Mouse (Mus musculus) liver, embryonic 16.5 days (tissue): Measurements from ENCODE around the gene Tbk1. TPM values are rescaled to one million over a fixed set of nuclear protein-coding genes. Genes with fewer than 3 reads are reported as not detected.

ENCODE experiments used
- ATAC-seq: fragments of 200-750 bp; cut with Nextera tagmentation; 2 replicates; pipeline ENCODE4 v1.8.0; 2017; ENCODE audit warnings: low read depth, mild to moderate bottlenecking, moderate number of reproducible peaks, moderate library complexity
- H3K27ac ChIP-seq: fragments of 300-500 bp; sonication (generic); 2 replicates; pipeline ENCODE4 v1.5.1; 2014; ENCODE audit warnings: mild to moderate bottlenecking, low read length
- H3K27me3 ChIP-seq: fragments of 300-500 bp; sonication (generic); 2 replicates; pipeline ENCODE4 v1.6.1; 2014; ENCODE audit warnings: low read depth, low read length, mixed read lengths; ENCODE audit not compliant: control insufficient read depth, insufficient read depth
- H3K36me3 ChIP-seq: fragments of 300-500 bp; sonication (generic); 2 replicates; pipeline ENCODE4 v1.6.1; 2014; ENCODE audit warnings: mild to moderate bottlenecking; ENCODE audit not compliant: control insufficient read depth, insufficient read depth
- H3K4me1 ChIP-seq: fragments of 300-500 bp; sonication (generic); 2 replicates; pipeline ENCODE4 v1.6.1; 2014; ENCODE audit warnings: low read depth, low read length, mixed read lengths; ENCODE audit not compliant: control insufficient read depth
- H3K4me2 ChIP-seq: fragments of 300-500 bp; sonication (generic); 2 replicates; pipeline ENCODE4 v1.6.1; 2014; ENCODE audit warnings: low read depth, low read length, mixed read lengths
- H3K4me3 ChIP-seq: fragments of 300-500 bp; sonication (generic); 2 replicates; pipeline ENCODE4 v1.5.1; 2014; ENCODE audit warnings: low read depth, mild to moderate bottlenecking, low read length
- H3K9ac ChIP-seq: fragments of 300-500 bp; sonication (generic); 2 replicates; pipeline ENCODE4 v1.6.1; 2014; ENCODE audit warnings: low read depth, low read length
- H3K9me3 ChIP-seq: fragments of 300-500 bp; sonication (generic); replicated peaks from 2 replicates; pipeline ENCODE4 v1.6.1; 2016; ENCODE audit warnings: low read length; ENCODE audit not compliant: control insufficient read depth
- WGBS: fragments of 180-500 bp; shearing (Covaris S2); extraction: QIAGEN DNeasy Blood & Tissue Kit; methylation state at CpG from one replicate; pipeline ENCODE4 v1.1.7; 2014; ENCODE audit not compliant: insufficient replicate concordance; 5-methylcytosine and 5-hydroxymethylcytosine counted together
- polyA plus RNA-seq: library from polyadenylated mRNA; unstranded; fragments of >200 nt; fragmentation: Nextera tagmentation; extraction: Ambion mirVana; gene quantifications from 2 replicates; pipeline ENCODE4 v1.2.1, GENCODE M21; 2015

Tbk1 gene
- polyA plus RNA-seq, 1 experiment from 2014 or later, result 19.8 TPM

DNA sequence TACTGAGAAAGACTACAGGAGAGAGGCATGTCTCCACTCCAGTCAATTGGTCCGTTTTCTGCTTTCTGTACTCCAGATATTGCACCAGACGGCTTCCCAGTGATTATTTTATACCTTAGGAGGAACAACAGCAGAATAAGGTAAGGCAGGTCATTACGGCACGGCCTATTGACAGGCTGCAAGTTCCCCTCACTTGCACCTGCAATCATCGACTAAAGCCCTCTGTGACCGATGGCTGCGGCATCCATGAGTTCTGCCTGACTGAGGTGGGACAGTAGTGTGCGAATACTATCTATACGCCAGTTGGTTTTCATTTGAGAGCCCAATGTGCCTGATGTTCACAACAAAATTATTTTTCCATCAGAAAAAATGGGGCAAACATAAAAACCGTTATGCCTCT, 18.6 kb downstream of the Tbk1 start:
- Histone ChIP-seq H3K27ac (peak overlapping the region; percentile 81), H3K4me1 (peaks cover 25% of the 10 kb centered on the region), H3K4me3 (no peak overlapping the region), H3K9ac (0 out of 2 replicates have a peak overlapping the region, but pooled peaks have one; percentile 2), H3K9me3 (peaks cover 5% of the 10 kb centered on the region), H3K36me3 (peaks cover 50% of the 10 kb centered on the region), H3K4me2 (no peak overlapping the region), H3K27me3 (no peaks in the 10 kb centered on the region)
- 86% methylated on average over 10 of the region's 10 CpGs for WGBS
- no peak for ATAC-seq

DNA sequence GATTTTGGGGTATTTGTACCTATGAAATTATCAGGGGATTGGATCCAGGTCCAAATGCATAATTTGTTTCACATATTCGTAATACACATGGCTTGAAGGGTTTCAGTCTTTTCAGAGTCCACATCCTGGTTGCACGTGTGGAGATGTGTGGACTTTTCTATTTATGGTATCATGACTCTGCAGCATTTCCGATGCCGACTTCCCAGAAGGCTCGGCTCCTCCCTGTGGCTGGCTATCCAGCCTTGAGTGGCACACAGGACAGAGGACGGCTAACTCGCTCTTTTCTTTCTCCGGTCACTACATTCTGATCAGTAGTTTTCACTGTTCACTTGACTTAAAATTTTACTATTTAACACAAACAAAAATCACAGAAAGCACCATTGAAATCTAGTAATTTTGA, 22.1 kb downstream of the Tbk1 start:
- Histone ChIP-seq H3K4me3 (no peak overlapping the region), H3K36me3 (peaks cover 40% of the 10 kb centered on the region), H3K27me3 (no peaks in the 10 kb centered on the region), H3K9ac (no peak overlapping the region), H3K4me2 (no peak overlapping the region), H3K9me3 (no peaks in the 10 kb centered on the region), H3K27ac (no peak overlapping the region), H3K4me1 (peaks cover 12% of the 10 kb centered on the region)
- no peak for ATAC-seq
- 60% methylated on average over 8 of the region's 8 CpGs for WGBS

GRCm38 (mm10) chr10:121558231-121558630, 28.4 kb downstream of the Tbk1 start:
- H3K4me1 ChIP-seq, result no peaks in the 10 kb centered on the region
- peaks cover 54% of the 10 kb centered on the region for H3K36me3 ChIP-seq
- no peak overlapping the region for H3K4me2 ChIP-seq
- ATAC-seq, result no peak
- H3K4me3 ChIP-seq, result no peak overlapping the region
- H3K9ac ChIP-seq, result no peak overlapping the region
- 60% methylated on average over 2 of the region's 2 CpGs for WGBS
- H3K27ac ChIP-seq, result no peak overlapping the region
- no peaks in the 10 kb centered on the region for H3K9me3 ChIP-seq
- H3K27me3 ChIP-seq, result no peaks in the 10 kb centered on the region

GRCm38 (mm10) chr10:121556263-121556662, 30.3 kb downstream of the Tbk1 start:
- ATAC-seq, result peak; percentile 62; the same call in 1 of the 2 replicates
- Histone ChIP-seq H3K4me2 (no peak overlapping the region), H3K9ac (no peak overlapping the region), H3K27ac (no peak overlapping the region), H3K4me1 (no peaks in the 10 kb centered on the region), H3K9me3 (no peaks in the 10 kb centered on the region), H3K4me3 (no peak overlapping the region), H3K36me3 (peaks cover 64% of the 10 kb centered on the region), H3K27me3 (no peaks in the 10 kb centered on the region)
- 62% methylated on average over 6 of the region's 6 CpGs for WGBS

DNA sequence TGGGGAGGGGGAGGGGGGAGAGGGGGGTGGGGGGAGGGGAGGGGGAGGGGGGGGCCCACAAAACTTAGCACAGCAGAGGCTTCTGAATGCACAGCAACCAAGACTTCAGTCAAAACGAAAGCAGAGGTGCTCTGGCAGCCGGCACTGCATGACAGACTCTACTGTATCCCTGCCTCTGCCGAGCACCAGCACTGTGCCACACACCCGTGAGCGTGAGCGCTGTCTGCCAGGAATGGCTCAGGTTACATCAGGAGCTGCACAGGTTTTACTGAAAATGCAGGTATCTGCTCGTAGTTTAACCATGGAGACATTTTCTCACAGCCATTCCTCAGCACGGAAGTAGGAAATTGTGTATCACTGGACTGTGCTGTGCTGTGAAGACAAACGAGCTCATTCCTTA, 36.3 kb downstream of the Tbk1 start:
- 86% methylated on average over 9 of the region's 9 CpGs for WGBS
- no peak for ATAC-seq
- H3K4me3 ChIP-seq, result no peak overlapping the region
- no peak overlapping the region for H3K27ac ChIP-seq
- H3K4me2 ChIP-seq, result no peak overlapping the region
- H3K4me1 ChIP-seq, result no peaks in the 10 kb centered on the region
- no peaks in the 10 kb centered on the region for H3K9me3 ChIP-seq
- peaks cover 55% of the 10 kb centered on the region for H3K36me3 ChIP-seq
- H3K27me3 ChIP-seq, result no peaks in the 10 kb centered on the region
- no peak overlapping the region for H3K9ac ChIP-seq

GRCm38 (mm10) chr10:121549670-121550069, 36.9 kb downstream of the Tbk1 start:
- Histone ChIP-seq H3K27ac (no peak overlapping the region), H3K9me3 (no peaks in the 10 kb centered on the region), H3K27me3 (no peaks in the 10 kb centered on the region), H3K9ac (no peak overlapping the region), H3K4me3 (no peak overlapping the region), H3K36me3 (peaks cover 52% of the 10 kb centered on the region), H3K4me1 (no peaks in the 10 kb centered on the region), H3K4me2 (no peak overlapping the region)
- WGBS, result 62% methylated on average over 5 of the region's 5 CpGs
- no peak for ATAC-seq

GRCm38 (mm10) chr10:121547162-121547561, 39.4 kb downstream of the Tbk1 start:
- H3K27ac ChIP-seq, result no peak overlapping the region
- H3K36me3 ChIP-seq, result peaks cover 31% of the 10 kb centered on the region
- no peak for ATAC-seq
- WGBS, result 72% methylated on average over 6 of the region's 6 CpGs
- no peak overlapping the region for H3K4me3 ChIP-seq
- no peaks in the 10 kb centered on the region for H3K4me1 ChIP-seq
- no peaks in the 10 kb centered on the region for H3K27me3 ChIP-seq
- no peak overlapping the region for H3K4me2 ChIP-seq
- no peaks in the 10 kb centered on the region for H3K9me3 ChIP-seq
- no peak overlapping the region for H3K9ac ChIP-seq

DNA sequence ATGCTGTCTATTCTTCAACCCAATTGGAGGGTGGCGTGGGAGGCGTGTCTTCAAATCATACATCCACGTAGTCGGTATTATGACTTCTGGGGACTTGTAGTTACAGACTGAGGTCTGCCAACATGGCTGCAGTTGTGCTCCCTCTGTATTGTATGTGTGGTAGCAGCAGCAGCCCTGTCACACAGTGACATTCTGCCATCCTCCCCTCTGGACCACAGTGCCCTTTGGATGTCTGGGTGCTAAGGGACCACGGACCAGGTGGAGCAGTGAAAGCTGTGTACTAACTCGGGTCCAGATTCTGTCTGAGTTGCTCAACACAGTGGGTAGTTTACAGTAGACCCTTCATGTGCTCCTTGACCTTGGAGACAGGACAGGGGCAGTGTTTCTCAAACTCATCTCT, 43.0 kb downstream of the Tbk1 start:
- 87% methylated on average over 6 of the region's 6 CpGs for WGBS
- no peak for ATAC-seq
- Histone ChIP-seq H3K27ac (no peak overlapping the region), H3K9me3 (no peaks in the 10 kb centered on the region), H3K36me3 (peaks cover 14% of the 10 kb centered on the region), H3K27me3 (no peaks in the 10 kb centered on the region), H3K9ac (no peak overlapping the region), H3K4me2 (no peak overlapping the region), H3K4me1 (no peaks in the 10 kb centered on the region), H3K4me3 (no peak overlapping the region)

GRCm38 (mm10) chr10:121542156-121542555, 44.4 kb downstream of the Tbk1 start:
- no peak overlapping the region for H3K27ac ChIP-seq
- no peaks in the 10 kb centered on the region for H3K27me3 ChIP-seq
- no peaks in the 10 kb centered on the region for H3K4me1 ChIP-seq
- WGBS, result 79% methylated on average over 3 of the region's 3 CpGs
- no peak overlapping the region for H3K4me2 ChIP-seq
- no peak overlapping the region for H3K4me3 ChIP-seq
- peaks cover 14% of the 10 kb centered on the region for H3K36me3 ChIP-seq
- no peaks in the 10 kb centered on the region for H3K9me3 ChIP-seq
- H3K9ac ChIP-seq, result no peak overlapping the region
- ATAC-seq, result no peak
